Comparison of ENCODE assay signal across 8 mouse cellular contexts in genomic region chr8:60889131-60889842, GRCm38 (mm10). TPM values are rescaled to one million over a fixed set of nuclear protein-coding genes. Genes with fewer than 3 reads are reported as not detected.
DNase-seq lines count a peak whose midpoint lies in the region; ATAC-seq and TF ChIP-seq lines count a peak whose summit lies in the region.

No protein-coding gene starts in this region.

- TF ChIP-seq CTCF in lung, postnatal 0 days (IDR thresholded peaks at IDR 0.05): no peak

- H3K27me3 ChIP-seq in erythroblast, embryonic 14.5 days (ENCODE audit: control insufficient read depth): no peaks in the 10 kb centered on the region
- H3K27me3 ChIP-seq in lung, postnatal 0 days (replicated peaks; ENCODE audit: insufficient read depth, low read length): no peaks in the 10 kb centered on the region
- H3K27me3 ChIP-seq in liver, embryonic 13.5 days: no peaks in the 10 kb centered on the region
- H3K27me3 ChIP-seq in stomach, embryonic 16.5 days (ENCODE audit: control insufficient read depth, insufficient read depth, low read length): no peaks in the 10 kb centered on the region

- no peak for DNase-seq in lung, postnatal 0 days (ENCODE audit: low spot score)
- DNase-seq in lung, postnatal 10 days: no peak
- no peak for DNase-seq in liver, embryonic 13.5 days
- no peak for DNase-seq in urinary bladder, adult 18-20 months (ENCODE audit: low spot score in 2 of 2)
- no peak for DNase-seq in cerebellum, postnatal 14 days

- no peak for TF ChIP-seq EP300 in lung, postnatal 0 days (IDR thresholded peaks at IDR 0.05)

- peaks cover 5% of the 10 kb centered on the region; the same call in 1 of the 2 replicates for H3K9me3 ChIP-seq in erythroblast, embryonic 14.5 days (ENCODE audit: control insufficient read depth, low read length)
- H3K9me3 ChIP-seq in lung, postnatal 0 days (ENCODE audit: low read length): no peaks in the 10 kb centered on the region
- H3K9me3 ChIP-seq in liver, embryonic 13.5 days (replicated peaks): no peaks in the 10 kb centered on the region
- H3K9me3 ChIP-seq in stomach, embryonic 16.5 days (replicated peaks; ENCODE audit: control insufficient read depth, low read length): no peaks in the 10 kb centered on the region

- WGBS in lung, postnatal 0 days: 67% methylated on average over 11 of the region's 11 CpGs
- 68% methylated on average over 11 of the region's 11 CpGs for WGBS in liver, embryonic 13.5 days (ENCODE audit: insufficient replicate concordance)
- 82% methylated on average over 11 of the region's 11 CpGs for WGBS in stomach, embryonic 16.5 days

- ATAC-seq in erythroblast, adult 5-6 weeks (replicated peaks; ENCODE audit: low FRiP score, poor library complexity, severe bottlenecking): no peak
- ATAC-seq in lung, postnatal 0 days: no peak
- ATAC-seq in liver, embryonic 13.5 days (ENCODE audit: low read depth): no peak
- ATAC-seq in stomach, embryonic 16.5 days (ENCODE audit: insufficient read depth, low FRiP score): no peak

- H3K36me3 ChIP-seq in erythroblast, embryonic 14.5 days (ENCODE audit: control insufficient read depth): peaks cover 31% of the 10 kb centered on the region
- no peaks in the 10 kb centered on the region for H3K36me3 ChIP-seq in lung, postnatal 0 days (ENCODE audit: insufficient read depth, low read length)
- H3K36me3 ChIP-seq in liver, embryonic 13.5 days: peaks cover 25% of the 10 kb centered on the region
- H3K36me3 ChIP-seq in stomach, embryonic 16.5 days (ENCODE audit: control insufficient read depth, insufficient read depth, low read length): no peaks in the 10 kb centered on the region

- H3K4me1 ChIP-seq in erythroblast, embryonic 14.5 days (ENCODE audit: control insufficient read depth): peaks cover 42% of the 10 kb centered on the region
- peaks cover 5% of the 10 kb centered on the region; the same call in 1 of the 2 replicates for H3K4me1 ChIP-seq in lung, postnatal 0 days (ENCODE audit: insufficient read depth, low read depth, low read length)
- H3K4me1 ChIP-seq in liver, embryonic 13.5 days (replicated peaks): peaks cover 36% of the 10 kb centered on the region
- H3K4me1 ChIP-seq in stomach, embryonic 16.5 days (ENCODE audit: control insufficient read depth, insufficient read depth, low read length): peaks cover 14% of the 10 kb centered on the region

- peak overlapping the region; percentile 88 for H3K4me3 ChIP-seq in erythroblast, embryonic 14.5 days (replicated peaks)
- no peak overlapping the region for H3K4me3 ChIP-seq in lung, postnatal 0 days (ENCODE audit: low read depth, low read length)
- H3K4me3 ChIP-seq in liver, embryonic 13.5 days (replicated peaks): peak overlapping the region; percentile 87
- peak overlapping the region; percentile 89; the same call in 1 of the 2 replicates for H3K4me3 ChIP-seq in stomach, embryonic 16.5 days (replicated peaks; ENCODE audit: low read length)

- no peak overlapping the region for H3K9ac ChIP-seq in lung, postnatal 0 days (replicated peaks; ENCODE audit: low read depth)
- H3K9ac ChIP-seq in liver, embryonic 13.5 days: no peak overlapping the region
- H3K9ac ChIP-seq in stomach, embryonic 16.5 days (ENCODE audit: low read length): no peak overlapping the region

- no peak overlapping the region for H3K27ac ChIP-seq in lung, postnatal 0 days (ENCODE audit: low read length)
- H3K27ac ChIP-seq in liver, embryonic 13.5 days: no peak overlapping the region
- no peak overlapping the region for H3K27ac ChIP-seq in stomach, embryonic 16.5 days (ENCODE audit: low read length)

- H3K4me2 ChIP-seq in lung, postnatal 0 days (replicated peaks; ENCODE audit: low read depth, low read length): peak overlapping the region; percentile 77; the same call in 1 of the 2 replicates
- H3K4me2 ChIP-seq in liver, embryonic 13.5 days: peak overlapping the region; percentile 90
- H3K4me2 ChIP-seq in stomach, embryonic 16.5 days (ENCODE audit: low read depth, low read length): peak overlapping the region; percentile 90; the same call in 1 of the 2 replicates

RNA-seq across cellular contexts. Expression of gene Hpf1, which starts 0.9 kb away (rescaled TPM):
- polyA plus RNA-seq in erythroblast, embryonic 14.5 days (2012): 0.84 and 1.7 TPM in 2 replicates
- 29.8 and 56.4 TPM in 2 replicates for total RNA-seq in erythroblast, adult 5-6 weeks (2015; ENCODE audit: low replicate concordance)
- 30.4 and 35.1 TPM in 2 replicates for total RNA-seq in erythroblast, adult 5-6 weeks (2017; ENCODE audit: low replicate concordance)
- 38.1 and 39.5 TPM in 2 replicates for polyA plus RNA-seq in lung, postnatal 0 days (2015; fragmentation: Nextera tagmentation; extraction: Ambion mirVana)
- 110 and 126 TPM in 2 replicates for polyA plus RNA-seq in liver, embryonic 13.5 days (2015; fragmentation: Nextera tagmentation; extraction: Ambion mirVana)
- 73.9 and 93.6 TPM in 2 replicates for polyA plus RNA-seq in stomach, embryonic 16.5 days (2015; fragmentation: Nextera tagmentation; extraction: Ambion mirVana)

Comparison
In these comparisons a context has a peak if more than half of its experiments do, and no peak if none do; other contexts are left out.
1. RNA of gene Hpf1, which starts 0.9 kb away (polyA plus RNA-seq): 110 to 126 TPM in liver, embryonic 13.5 days, 73.9 to 93.6 TPM in stomach, embryonic 16.5 days and 38.1 to 39.5 TPM in lung, postnatal 0 days; 0.84 to 1.7 TPM in erythroblast, embryonic 14.5 days; every median in the first group is over 10 times any median in the second.
2. Peak in every context shown above with its lines, with median percentiles within 50 percentile points of each other: H3K4me2 ChIP-seq.